Mouse (Mus musculus): ENCODE measurements at regions not wholly inside any gene's neighbourhood (a gene's known extent, or its start where the extent isn't known, plus 50 kb on each side); places are given as distances from the start of the nearest gene placed in this dataset.

GRCm38 (mm10) chr9:88276023-88276568 lies 50.9 kb upstream of the Nt5e start:
- Histone ChIP-seq H3K9me3 (replicated peaks; ENCODE audit: insufficient read depth, low read length) (no peaks in the 10 kb centered on the region), H3K27ac (ENCODE audit: control insufficient read depth, low read depth, low read length) (no peak overlapping the region), H3K9ac (ENCODE audit: control insufficient read depth, low read depth, low read length, poor library complexity, severe bottlenecking) (no peak overlapping the region), H3K27me3 (ENCODE audit: control insufficient read depth in 1 of 2, insufficient read depth in 2 of 2, low read length in 2 of 2) (no peaks in the 10 kb centered on the region), H3K79me2 (ENCODE audit: control insufficient read depth, insufficient read depth, low read length, poor library complexity) (no peaks in the 10 kb centered on the region), H3K36me3 (ENCODE audit: control insufficient read depth in 1 of 2, insufficient read depth in 2 of 2, low read length in 2 of 2) (no peaks in the 10 kb centered on the region), H3K4me3 (ENCODE audit: control insufficient read depth in 1 of 2, insufficient read depth in 1 of 2, low read depth in 2 of 2, low read length in 2 of 2) (no peak overlapping the region), H3K4me1 (ENCODE audit: control insufficient read depth in 1 of 2, insufficient read depth in 2 of 2, low read length in 2 of 2) (no peaks in the 10 kb centered on the region)
- no peak for DNase-seq (ENCODE audit: low read depth, low spot score)
- no peak for TF ChIP-seq HCFC1 (IDR thresholded peaks at IDR 0.05; ENCODE audit: low read depth, low read length)
- no peak for TF ChIP-seq MAZ (IDR thresholded peaks at IDR 0.05; ENCODE audit: low read depth, low read length)

- Histone ChIP-seq H3K4me1 (ENCODE audit: control insufficient read depth in 1 of 2, insufficient read depth in 2 of 2, low read length in 2 of 2) (no peaks in the 10 kb centered on the region), H3K36me3 (ENCODE audit: control insufficient read depth in 1 of 2, insufficient read depth in 2 of 2, low read length in 2 of 2) (no peaks in the 10 kb centered on the region), H3K9me3 (replicated peaks; ENCODE audit: insufficient read depth, low read length) (no peaks in the 10 kb centered on the region), H3K4me3 (ENCODE audit: control insufficient read depth in 1 of 2, insufficient read depth in 1 of 2, low read depth in 2 of 2, low read length in 2 of 2) (no peak overlapping the region), H3K27ac (ENCODE audit: control insufficient read depth, low read depth, low read length) (no peak overlapping the region), H3K27me3 (ENCODE audit: control insufficient read depth in 1 of 2, insufficient read depth in 2 of 2, low read length in 2 of 2) (no peaks in the 10 kb centered on the region), H3K9ac (ENCODE audit: control insufficient read depth, low read depth, low read length, poor library complexity, severe bottlenecking) (no peak overlapping the region), H3K79me2 (ENCODE audit: control insufficient read depth, insufficient read depth, low read length, poor library complexity) (no peaks in the 10 kb centered on the region)
- TF ChIP-seq MYC (IDR thresholded peaks at IDR 0.05; ENCODE audit: low read depth, low read length) (no peak), GATA1 (IDR thresholded peaks at IDR 0.05; ENCODE audit: low read depth, low read length) (no peak), MAX (IDR thresholded peaks at IDR 0.05; ENCODE audit: low read length) (no peak), BHLHE40 (IDR thresholded peaks at IDR 0.05; ENCODE audit: borderline replicate concordance, low read depth, low read length) (no peak), CHD2 (IDR thresholded peaks at IDR 0.05; ENCODE audit: low read length) (no peak), USF1 (IDR thresholded peaks at IDR 0.05; ENCODE audit: low read depth, low read length) (no peak), TCF12 (IDR thresholded peaks at IDR 0.05; ENCODE audit: low read depth, low read length) (no peak), E2F4 (IDR thresholded peaks at IDR 0.05; ENCODE audit: borderline replicate concordance, low read depth, low read length) (no peak), SMC3 (IDR thresholded peaks at IDR 0.05; ENCODE audit: low read depth, low read length) (no peak), RAD21 (IDR thresholded peaks at IDR 0.05; ENCODE audit: low read depth, low read length) (no peak), ETS1 (IDR thresholded peaks at IDR 0.05; ENCODE audit: low read depth, low read length) (no peak), MEF2A (IDR thresholded peaks at IDR 0.05; ENCODE audit: extremely low read depth, insufficient replicate concordance, low read depth, low read length, poor library complexity, severe bottlenecking) (no peak), MAFK (IDR thresholded peaks at IDR 0.05; ENCODE audit: borderline replicate concordance, low read depth, low read length) (no peak), ELF1 (IDR thresholded peaks at IDR 0.05; ENCODE audit: low read depth, low read length) (no peak), NELFE (IDR thresholded peaks at IDR 0.05; ENCODE audit: low read depth, low read length) (no peak), GABPA (IDR thresholded peaks at IDR 0.05; ENCODE audit: low read depth, low read length) (no peak), CTCF (IDR thresholded peaks at IDR 0.05 in 2 of 3, conservative IDR thresholded peaks at IDR 0.05 in 1 of 3; ENCODE audit: control insufficient read depth in 1 of 3, insufficient read depth in 1 of 3, low read depth in 2 of 3, low read length in 3 of 3, poor library complexity in 1 of 3, severe bottlenecking in 1 of 3) (no peak), MYB (IDR thresholded peaks at IDR 0.05; ENCODE audit: low read depth, low read length) (no peak)
- DNase-seq (ENCODE audit: low read depth, low spot score) = no peak
Measured at GRCm38 (mm10) chr9:88277031-88277430, 50.0 kb upstream of the Nt5e start.
